Mouse (Mus musculus) midbrain, embryonic 14.5 days (tissue): Measurements from ENCODE around the gene Olfr799. TPM values are rescaled to one million over a fixed set of nuclear protein-coding genes. Genes with fewer than 3 reads are reported as not detected.

ENCODE experiments used
- ATAC-seq: fragments of 200-750 bp; cut with Nextera tagmentation; 2 replicates; pipeline ENCODE4 v1.8.0; 2017; ENCODE audit warnings: moderate number of reproducible peaks, moderate library complexity; ENCODE audit not compliant: low FRiP score, low TSS enrichment
- DNase-seq: peaks from one replicate; pipeline ENCODE4 v3.0.0-alpha.2; 2015
- H3K27ac ChIP-seq: fragments of 300-500 bp; sonication (generic); replicated peaks from 2 replicates; pipeline ENCODE4 v1.5.1; 2014; ENCODE audit warnings: mild to moderate bottlenecking, low read depth, low read length, moderate library complexity
- H3K27me3 ChIP-seq: fragments of 300-500 bp; sonication (generic); 2 replicates; pipeline ENCODE4 v1.6.1; 2014; ENCODE audit warnings: low read length, control low read depth, mixed read lengths; ENCODE audit not compliant: control insufficient read depth, insufficient read depth
- H3K36me3 ChIP-seq: fragments of 300-500 bp; sonication (generic); 2 replicates; pipeline ENCODE4 v1.6.1; 2014; ENCODE audit warnings: low read length, control low read depth; ENCODE audit not compliant: control insufficient read depth, insufficient read depth
- H3K4me1 ChIP-seq: fragments of 300-500 bp; sonication (generic); 2 replicates; pipeline ENCODE4 v1.6.1; 2014; ENCODE audit warnings: mild to moderate bottlenecking, antibody characterized with exemption, low read length, control low read depth; ENCODE audit not compliant: control insufficient read depth, insufficient read depth
- H3K4me2 ChIP-seq: fragments of 300-500 bp; sonication (generic); 2 replicates; pipeline ENCODE4 v1.6.1; 2014; ENCODE audit warnings: mild to moderate bottlenecking, low read length, moderate library complexity
- H3K4me3 ChIP-seq: fragments of 300-500 bp; sonication (generic); replicated peaks from 2 replicates; pipeline ENCODE4 v1.5.1; 2014; ENCODE audit warnings: low read depth, low read length
- H3K9ac ChIP-seq: fragments of 300-500 bp; sonication (generic); replicated peaks from 2 replicates; pipeline ENCODE4 v1.6.1; 2014; ENCODE audit warnings: mild to moderate bottlenecking, low read length, moderate library complexity
- H3K9me3 ChIP-seq: fragments of 300-500 bp; sonication (generic); 2 replicates; pipeline ENCODE4 v1.6.1; 2016; ENCODE audit warnings: low read length, control low read depth, mixed read lengths; ENCODE audit not compliant: control insufficient read depth
- WGBS: fragments of 180-500 bp; shearing (Covaris S2); extraction: QIAGEN DNeasy Blood & Tissue Kit; methylation state at CpG from one replicate; pipeline ENCODE4 v1.1.7; 2014; 5-methylcytosine and 5-hydroxymethylcytosine counted together
- polyA plus RNA-seq: library from polyadenylated mRNA; unstranded; fragments of >200 nt; fragmentation: Nextera tagmentation; extraction: Ambion mirVana; gene quantifications from 2 replicates; pipeline ENCODE4 v1.2.1, GENCODE M21; 2014

Gene Olfr799
- polyA plus RNA-seq, 1 experiment from 2014 or later, result not detected

- 84% methylated on average over 2 of the region's 2 CpGs for WGBS
- no peaks in the 10 kb centered on the region for H3K9me3 ChIP-seq
- ATAC-seq, result no peak
These were observed 56.9 kb downstream of the Olfr799 start, which contains the start of gene Olfr803 for GRCm38 (mm10) chr10:129694186-129694585. Olfr803 (minus strand) TSS chr10:129694286.

More at GRCm38 (mm10) chr10:129694186-129694585, 56.9 kb downstream of the Olfr799 start, which contains the start of gene Olfr803:
- Histone ChIP-seq H3K4me2 (no peak within 1 kb of the TSS), H3K4me1 (no peaks in the 10 kb centered on the region), H3K27ac (no peak within 1 kb of the TSS), H3K4me3 (no peak within 1 kb of the TSS), H3K27me3 (no peaks in the 10 kb centered on the region), H3K36me3 (no peaks in the 10 kb centered on the region), H3K9ac (no peak within 1 kb of the TSS)
- DNase-seq, result no peak

Other genes starting within 250 kb of the Olfr799 start
- gene Olfr785, start 232.1 kb upstream of the Olfr799 start, polyA plus RNA-seq, result not detected in 2 replicates
- not detected in 2 replicates for gene Olfr786, start 210.2 kb upstream of the Olfr799 start, polyA plus RNA-seq
- gene Olfr787, start 175.6 kb upstream of the Olfr799 start, polyA plus RNA-seq, result not detected in 2 replicates
- not detected in 2 replicates for gene Olfr788, start 166.5 kb upstream of the Olfr799 start, polyA plus RNA-seq
- gene Olfr789, start 152.7 kb upstream of the Olfr799 start, polyA plus RNA-seq, result not detected in 2 replicates
- gene Olfr790, start 139.0 kb upstream of the Olfr799 start, polyA plus RNA-seq, result not detected in 2 replicates
- gene Olfr791, start 115.7 kb upstream of the Olfr799 start, polyA plus RNA-seq, result not detected in 2 replicates
- not detected in 2 replicates for gene Olfr792, start 98.3 kb upstream of the Olfr799 start, polyA plus RNA-seq
- gene Olfr794, start 69.8 kb upstream of the Olfr799 start, polyA plus RNA-seq, result not detected in 2 replicates
- not detected in 2 replicates for gene Olfr796, start 24.9 kb upstream of the Olfr799 start, polyA plus RNA-seq
- not detected in 2 replicates for gene Olfr798, start 9.6 kb upstream of the Olfr799 start, polyA plus RNA-seq
- gene Olfr800, start 20.2 kb downstream of the Olfr799 start, polyA plus RNA-seq, result not detected in 2 replicates
- gene Olfr801, start 36.4 kb downstream of the Olfr799 start, polyA plus RNA-seq, result not detected in 2 replicates
- 0.04 TPM in 1 of 2 replicates, not detected in the other for gene Olfr802, start 50.7 kb downstream of the Olfr799 start, polyA plus RNA-seq
- not detected in 2 replicates for gene Olfr803, start 56.8 kb downstream of the Olfr799 start, polyA plus RNA-seq
- gene Olfr804, start 65.7 kb downstream of the Olfr799 start, polyA plus RNA-seq, result not detected in 2 replicates
- gene Olfr805, start 91.9 kb downstream of the Olfr799 start, polyA plus RNA-seq, result not detected in 2 replicates
- gene Olfr806, start 104.4 kb downstream of the Olfr799 start, polyA plus RNA-seq, result not detected in 2 replicates
- gene Olfr807, start 120.3 kb downstream of the Olfr799 start, polyA plus RNA-seq, result not detected in 2 replicates
- gene Olfr808, start 128.0 kb downstream of the Olfr799 start, polyA plus RNA-seq, result not detected in 2 replicates
- not detected in 2 replicates for gene Olfr809, start 137.2 kb downstream of the Olfr799 start, polyA plus RNA-seq
- not detected in 2 replicates for gene Olfr810, start 157.4 kb downstream of the Olfr799 start, polyA plus RNA-seq
- not detected in 2 replicates for gene Olfr811, start 166.9 kb downstream of the Olfr799 start, polyA plus RNA-seq
- gene Olfr812, start 208.6 kb downstream of the Olfr799 start, polyA plus RNA-seq, result not detected in 2 replicates
- not detected in 2 replicates for gene Olfr813, start 217.9 kb downstream of the Olfr799 start, polyA plus RNA-seq
- not detected in 2 replicates for gene Olfr814, start 242.4 kb downstream of the Olfr799 start, polyA plus RNA-seq